Mouse (Mus musculus) kidney, postnatal 25 days (tissue): Measurements from ENCODE around the gene Gas2l1.
"Not testable (repeated sequence)": the region's sequence is repeated elsewhere in the genome, so short reads cannot be mapped to it uniquely, and the experiment has no call there.

ENCODE experiments used
- DNase-seq, 2 experiments: peaks; one replicate each; pipeline ENCODE4 v3.0.0; 2021; ENCODE audit warnings: mixed read lengths in 2 of 2

Gene Gas2l1

GRCm38 (mm10) chr11:5065056-5065821 lies at the start of gene Gas2l1:
TSS of gene Gas2l1 (minus strand) at chr11:5065327.
- DNase-seq, result peak; percentile 94 to 95

- no peak for DNase-seq
Measured at GRCm38 (mm10) chr11:5113645-5114044, 48.5 kb upstream of the Gas2l1 start.

GRCm38 (mm10) chr11:5109441-5109840 lies 44.3 kb upstream of the Gas2l1 start:
- DNase-seq, result no peak

- DNase-seq, result no peak
Measured at GRCm38 (mm10) chr11:5103986-5104509, 38.9 kb upstream of the Gas2l1 start.

- DNase-seq, result no peak
Measured at GRCm38 (mm10) chr11:5102384-5102783, 37.3 kb upstream of the Gas2l1 start.

- DNase-seq, result no peak
Measured at GRCm38 (mm10) chr11:5101641-5102040, 36.5 kb upstream of the Gas2l1 start.

GRCm38 (mm10) chr11:5100801-5101200 lies 35.7 kb upstream of the Gas2l1 start:
- DNase-seq, result no peak

- DNase-seq, result no peak
Measured at GRCm38 (mm10) chr11:5100283-5100682, 35.2 kb upstream of the Gas2l1 start.

- peak; percentile 91 to 93 for DNase-seq
Measured at GRCm38 (mm10) chr11:5099576-5100183, 34.6 kb upstream of the Gas2l1 start.

- DNase-seq, result peak; percentile 95 to 97
Measured at GRCm38 (mm10) chr11:5098736-5099542, 33.8 kb upstream of the Gas2l1 start, which contains the start of the genes Rhbdd3 and Ewsr1. TSS of gene Rhbdd3 (plus strand) at chr11:5098926. TSS of gene Ewsr1 (minus strand) at chr11:5099266.

- peak; percentile 63 to 78 for DNase-seq
Measured at GRCm38 (mm10) chr11:5098035-5098735, 33.1 kb upstream of the Gas2l1 start.

- DNase-seq, result no peak
Measured at GRCm38 (mm10) chr11:5096480-5097020, 31.4 kb upstream of the Gas2l1 start.

- no peak for DNase-seq
Measured at GRCm38 (mm10) chr11:5095877-5096276, 30.8 kb upstream of the Gas2l1 start.

GRCm38 (mm10) chr11:5091706-5092105 lies 26.6 kb upstream of the Gas2l1 start:
- DNase-seq, result no peak

- DNase-seq, result no peak
Measured at GRCm38 (mm10) chr11:5089147-5089546, 24.0 kb upstream of the Gas2l1 start.

- not testable (repeated sequence) for DNase-seq
Measured at GRCm38 (mm10) chr11:5076843-5077242, 11.7 kb upstream of the Gas2l1 start.

GRCm38 (mm10) chr11:5075760-5076159 lies 10.6 kb upstream of the Gas2l1 start:
- DNase-seq, result no peak

GRCm38 (mm10) chr11:5074882-5075281 lies 9.8 kb upstream of the Gas2l1 start:
- DNase-seq, result peak in 1 of 2 experiments; percentile 45

GRCm38 (mm10) chr11:5068126-5068971 lies 3.2 kb upstream of the Gas2l1 start:
- no peak for DNase-seq

- DNase-seq, result no peak
Measured at GRCm38 (mm10) chr11:5067063-5067462, 1.9 kb upstream of the Gas2l1 start.
